Mouse (Mus musculus) olfactory bulb, adult 2 months (tissue): ENCODE results near the gene Rfx2.

Experiments
- CTCF ChIP-seq: fragments of 200-500 bp; IDR thresholded peaks from 2 replicates; pipeline ENCODE4 v1.5.1; 2012; ENCODE audit warnings: low read depth, mild to moderate bottlenecking, low read length, moderate library complexity; ENCODE audit not compliant: insufficient read depth
- POLR2A ChIP-seq: fragments of 200-500 bp; IDR thresholded peaks from 2 replicates; pipeline ENCODE4 v1.6.1; 2012; ENCODE audit warnings: mild to moderate bottlenecking, low read depth, low read length, moderate library complexity; ENCODE audit not compliant: insufficient read depth

- TF ChIP-seq CTCF = no peak
- no peak for TF ChIP-seq POLR2A
These were observed 8.4 kb downstream of the Rfx2 start for GRCm38 (mm10) chr17:56822380-56822779.
